Mouse (Mus musculus) CH12.LX (cell line): ENCODE measurements around the gene Spryd3. TPM values are rescaled to one million over a fixed set of nuclear protein-coding genes. Genes with fewer than 3 reads are reported as not detected.

Experiments
- DNase-seq: peaks from one replicate; pipeline ENCODE4 v3.0.0-alpha.2; 2013; ENCODE audit errors: extremely low read depth
- H3K27ac ChIP-seq: 2 replicates; pipeline ENCODE4 v1.5.1; 2012; ENCODE audit warnings: low read depth, mild to moderate bottlenecking, control low read depth, moderate library complexity; ENCODE audit not compliant: insufficient read depth
- H3K27me3 ChIP-seq: replicated peaks from 2 replicates; pipeline ENCODE3; 2012; ENCODE audit warnings: inconsistent platforms
- H3K36me3 ChIP-seq, 2 experiments: replicated peaks in 1 of 2; 2 replicates each; pipeline versions ENCODE3 to v1.6.1; 2012; ENCODE audit warnings: inconsistent platforms in 1 of 2, low read length in 1 of 2, mild to moderate bottlenecking in 1 of 2, mixed read lengths in 1 of 2, moderate library complexity in 1 of 2; ENCODE audit not compliant: control insufficient read depth in 1 of 2, insufficient read depth in 1 of 2
- H3K4me1 ChIP-seq, 2 experiments: 2 replicates each; pipeline ENCODE4 v1.6.1; 2012; ENCODE audit warnings: inconsistent platforms in 1 of 2, moderate library complexity in 1 of 2; ENCODE audit not compliant: insufficient read depth in 2 of 2, control insufficient read depth in 1 of 2
- H3K4me2 ChIP-seq: 2 replicates; pipeline ENCODE4 v1.6.1; 2012; ENCODE audit warnings: low read depth, mild to moderate bottlenecking, control low read depth; ENCODE audit not compliant: poor library complexity, insufficient read depth, severe bottlenecking
- H3K4me3 ChIP-seq, 3 experiments: fragments of 150-350 bp in 1 of 3; sonication (generic) in 1 of 3; replicated peaks in 1 of 3; 2 replicates each; pipeline versions ENCODE3 to v1.5.1; 2011 to 2012; ENCODE audit warnings: low read depth in 2 of 3, low read length in 2 of 3, mild to moderate bottlenecking in 2 of 3, moderate library complexity in 2 of 3, control low read depth in 1 of 3, improper control_type of control experiment in 1 of 3, inconsistent platforms in 1 of 3, mixed read lengths in 1 of 3; ENCODE audit not compliant: poor library complexity in 1 of 3
- H3K79me2 ChIP-seq: replicated peaks from 2 replicates; pipeline ENCODE4 v1.6.1; 2012; ENCODE audit warnings: mild to moderate bottlenecking, moderate library complexity; ENCODE audit not compliant: control insufficient read depth, poor library complexity, insufficient read depth, severe bottlenecking; ENCODE audit errors: extremely low read depth
- H3K9ac ChIP-seq: 2 replicates; pipeline ENCODE4 v1.6.1; 2012; ENCODE audit warnings: low read depth, mild to moderate bottlenecking, control low read depth, moderate library complexity; ENCODE audit not compliant: insufficient read depth
- H3K9me3 ChIP-seq: replicated peaks from 2 replicates; pipeline ENCODE3; 2012; ENCODE audit warnings: low read length, inconsistent platforms, mixed read lengths
- BHLHE40 ChIP-seq: IDR thresholded peaks from 2 replicates; pipeline ENCODE4 v1.6.1; 2011; ENCODE audit warnings: mild to moderate bottlenecking, low read depth, low read length, improper control_type of control experiment
- CHD1 ChIP-seq: IDR thresholded peaks from 2 replicates; pipeline ENCODE4 v1.6.1; 2012; ENCODE audit warnings: low read depth, low read length, improper control_type of control experiment, inconsistent platforms
- CHD2 ChIP-seq: IDR thresholded peaks from 2 replicates; pipeline ENCODE4 v1.6.1; 2011; ENCODE audit warnings: low read length, improper control_type of control experiment
- E2F4 ChIP-seq: IDR thresholded peaks from 2 replicates; pipeline ENCODE4 v1.6.1; 2011; ENCODE audit warnings: low read depth, low read length, improper control_type of control experiment; ENCODE audit not compliant: insufficient replicate concordance
- ELF1 ChIP-seq: IDR thresholded peaks from 2 replicates; pipeline ENCODE4 v1.6.1; 2014; ENCODE audit warnings: low read depth, mild to moderate bottlenecking, inconsistent platforms, low read length, improper control_type of control experiment
- EP300 ChIP-seq: IDR thresholded peaks from 2 replicates; pipeline ENCODE4 v1.6.1; 2011; ENCODE audit warnings: low read length, improper control_type of control experiment
- ETS1 ChIP-seq: conservative IDR thresholded peaks from 2 replicates; pipeline ENCODE4 v1.6.1; 2012; ENCODE audit warnings: low read depth, mild to moderate bottlenecking, inconsistent platforms, low read length, improper control_type of control experiment, moderate library complexity
- GABPA ChIP-seq: IDR thresholded peaks from 2 replicates; pipeline ENCODE4 v1.6.1; 2012; ENCODE audit warnings: low read depth, low read length, improper control_type of control experiment, inconsistent platforms; ENCODE audit not compliant: insufficient replicate concordance
- IRF4 ChIP-seq: IDR thresholded peaks from 2 replicates; pipeline ENCODE4 v1.6.1; 2014; ENCODE audit warnings: low read depth, mild to moderate bottlenecking, inconsistent platforms, low read length, improper control_type of control experiment
- JUN ChIP-seq: IDR thresholded peaks from 2 replicates; pipeline ENCODE4 v1.6.1; 2011; ENCODE audit warnings: low read depth, mild to moderate bottlenecking, low read length, improper control_type of control experiment, moderate library complexity; ENCODE audit not compliant: insufficient read depth
- KAT2A ChIP-seq: IDR thresholded peaks from 2 replicates; pipeline ENCODE4 v1.6.1; 2012; ENCODE audit warnings: low read length, improper control_type of control experiment, inconsistent platforms; ENCODE audit not compliant: insufficient replicate concordance
- MAX ChIP-seq: IDR thresholded peaks from 2 replicates; pipeline ENCODE4 v1.6.1; 2011; ENCODE audit warnings: low read length, improper control_type of control experiment
- MEF2A ChIP-seq: IDR thresholded peaks from 2 replicates; pipeline ENCODE4 v1.6.1; 2014; ENCODE audit warnings: low read depth, mild to moderate bottlenecking, inconsistent platforms, low read length, improper control_type of control experiment, borderline replicate concordance
- MXI1 ChIP-seq: IDR thresholded peaks from 2 replicates; pipeline ENCODE4 v1.6.1; 2011; ENCODE audit warnings: mild to moderate bottlenecking, low read depth, low read length, improper control_type of control experiment
- MYC ChIP-seq: IDR thresholded peaks from 2 replicates; pipeline ENCODE4 v1.6.1; 2011; ENCODE audit warnings: low read depth, mild to moderate bottlenecking, improper control_type of control experiment, low read length
- NELFE ChIP-seq: IDR thresholded peaks from 2 replicates; pipeline ENCODE4 v1.6.1; 2011; ENCODE audit warnings: low read depth, low read length, improper control_type of control experiment
- NRF1 ChIP-seq: IDR thresholded peaks from 2 replicates; pipeline ENCODE4 v1.6.1; 2014; ENCODE audit warnings: low read depth, mild to moderate bottlenecking, inconsistent platforms, low read length, improper control_type of control experiment, moderate library complexity
- PAX5 ChIP-seq: IDR thresholded peaks from 2 replicates; pipeline ENCODE4 v1.6.1; 2012; ENCODE audit warnings: low read length, inconsistent platforms, mixed read lengths
- POLR2A ChIP-seq: IDR thresholded peaks from 2 replicates; pipeline ENCODE4 v1.6.1; 2011; ENCODE audit warnings: low read depth, mild to moderate bottlenecking, improper control_type of control experiment, low read length
- POLR2AphosphoS2 ChIP-seq: IDR thresholded peaks from 2 replicates; pipeline ENCODE4 v1.6.1; 2011; ENCODE audit warnings: low read depth, low read length, improper control_type of control experiment
- RAD21 ChIP-seq: IDR thresholded peaks from 2 replicates; pipeline ENCODE4 v1.6.1; 2011; ENCODE audit warnings: low read depth, mild to moderate bottlenecking, low read length, improper control_type of control experiment, moderate library complexity
- RCOR1 ChIP-seq: conservative IDR thresholded peaks from 2 replicates; pipeline ENCODE4 v1.6.1; 2012; ENCODE audit warnings: low read depth, mild to moderate bottlenecking, inconsistent platforms, low read length, improper control_type of control experiment
- SIN3A ChIP-seq: IDR thresholded peaks from 2 replicates; pipeline ENCODE4 v1.6.1; 2012; ENCODE audit warnings: low read length, improper control_type of control experiment, inconsistent platforms
- SMC3 ChIP-seq: IDR thresholded peaks from 2 replicates; pipeline ENCODE4 v1.6.1; 2011; ENCODE audit warnings: low read depth, low read length, improper control_type of control experiment
- TBP ChIP-seq: conservative IDR thresholded peaks from 2 replicates; pipeline ENCODE4 v1.6.1; 2011; ENCODE audit warnings: low read depth, low read length, improper control_type of control experiment
- UBTF ChIP-seq: IDR thresholded peaks from 2 replicates; pipeline ENCODE4 v1.6.1; 2012; ENCODE audit warnings: low read depth, mild to moderate bottlenecking, inconsistent platforms, low read length, improper control_type of control experiment, moderate library complexity
- USF2 ChIP-seq: conservative IDR thresholded peaks from 2 replicates; pipeline ENCODE4 v1.6.1; 2011; ENCODE audit warnings: low read depth, low read length, improper control_type of control experiment
- ZKSCAN1 ChIP-seq: IDR thresholded peaks from 2 replicates; pipeline ENCODE4 v1.6.1; 2012; ENCODE audit warnings: low read depth, inconsistent platforms, low read length, improper control_type of control experiment, borderline replicate concordance
- dilution Hi-C: fragments of 300-500 bp; cut with MboI; formaldehyde crosslinking; loops from 2 replicates; pipeline ENCODE4 v1.14.3; 2020; ENCODE audit warnings: low sequenced_read_pairs; ENCODE audit not compliant: extremely low pct_unique_long_range_greater_than_20kb, extremely low pct_ligation_motif_present
- in situ Hi-C: fragments of 300-500 bp; cut with MboI; formaldehyde crosslinking; loops from 3 replicates; pipeline ENCODE4 v1.14.3; 2019; ENCODE audit warnings: low sequenced_read_pairs, low pct_ligation_motif_present, low pct_unique_long_range_greater_than_20kb, mixed read lengths
- polyA plus RNA-seq: library from polyadenylated mRNA; unstranded; fragments of >175 nt; gene quantifications from 2 replicates; pipeline ENCODE4 v1.2.1, GENCODE M21; 2012; ENCODE audit warnings: low read depth; ENCODE audit not compliant: insufficient read length
- total RNA-seq, 2 experiments: library from RNA; depleted of rRNA; stranded (reverse); fragments of 300-350 nt in 1 of 2; fragments of >200 nt in 1 of 2; gene quantifications; 2 replicates each; pipeline ENCODE4 v1.2.3; 2012 to 2014

The Spryd3 gene
- total and polyA plus RNA-seq, 3 experiments = 21.5 to 25.7 (median 21.6) TPM

- peak overlapping the region; percentile 61; the same call in 1 of the 2 replicates for H3K4me2 ChIP-seq
- no peak for DNase-seq
- H3K4me3 ChIP-seq = no peak overlapping the region
- TF ChIP-seq EP300 = no peak
- TF ChIP-seq ETS1 = no peak
- TF ChIP-seq SMC3 = no peak
- no peak for TF ChIP-seq CHD1
- no peak for TF ChIP-seq TBP
- no peak for TF ChIP-seq NRF1
- no peak for TF ChIP-seq MEF2A
- no peak for TF ChIP-seq E2F4
- no peak for TF ChIP-seq UBTF
- dilution Hi-C loops = no loop called here
- no peak overlapping the region for H3K9ac ChIP-seq
- in situ Hi-C loops = loop anchor here (5.0 kb wide), 1 partner anchor 36 kb away; the partner anchor contains the start of gene Spryd3
- H3K79me2 ChIP-seq = no peaks in the 10 kb centered on the region
- peaks cover 12 to 27% of the 10 kb centered on the region in 2 experiments for H3K36me3 ChIP-seq
- peaks cover 8 to 30% of the 10 kb centered on the region in 2 experiments for H3K4me1 ChIP-seq
- H3K9me3 ChIP-seq = no peaks in the 10 kb centered on the region
- peaks cover 65% of the 10 kb centered on the region for H3K27me3 ChIP-seq
- H3K27ac ChIP-seq = no peak overlapping the region
Measured at GRCm38 (mm10) chr15:102100996-102101671, 34.9 kb downstream of the Spryd3 start.

GRCm38 (mm10) chr15:102100161-102100981 lies 35.7 kb downstream of the Spryd3 start, which contains the start of gene Tns2:
Gene Tns2 (plus strand): TSS chr15:102100413.
- Histone ChIP-seq H3K4me3 (peak within 1 kb of the TSS; percentile 26 to 62 (median 31)), H3K79me2 (no peaks in the 10 kb centered on the region), H3K4me1 (peaks cover 7 to 28% of the 10 kb centered on the region in 2 experiments), H3K9me3 (no peaks in the 10 kb centered on the region), H3K4me2 (peak within 1 kb of the TSS; percentile 61), H3K36me3 (peaks cover 19 to 35% of the 10 kb centered on the region in 2 experiments), H3K27ac (no peak within 1 kb of the TSS), H3K27me3 (peaks cover 58% of the 10 kb centered on the region), H3K9ac (peak within 1 kb of the TSS; percentile 49)
- DNase-seq = no peak
- in situ Hi-C loops = loop anchor here (5.0 kb wide), 1 partner anchor 37 kb away; the partner anchor contains the start of gene Spryd3
- dilution Hi-C loops = no loop called here
- TF ChIP-seq BHLHE40 (no peak), ELF1 (peak; percentile 22; the same call in 1 of the 2 replicates), IRF4 (peak; percentile 31; the same call in 1 of the 2 replicates), USF2 (no peak), CHD2 (no peak), JUN (no peak), UBTF (0 out of 2 replicates have a peak, but pooled peaks have one; percentile 37), RAD21 (peak; percentile 36), KAT2A (no peak), GABPA (no peak), E2F4 (no peak), MAX (no peak), POLR2AphosphoS2 (no peak), TBP (no peak), MYC (no peak), MXI1 (peak; percentile 43; the same call in 1 of the 2 replicates), MEF2A (0 out of 2 replicates have a peak, but pooled peaks have one; percentile 51), RCOR1 (no peak), ETS1 (no peak), PAX5 (no peak), NELFE (peak; percentile 59; the same call in 1 of the 2 replicates), SMC3 (peak; percentile 60), POLR2A (no peak), SIN3A (0 out of 2 replicates have a peak, but pooled peaks have one; percentile 6), ZKSCAN1 (no peak)
